ENCODE assay signal across 35 mouse cellular contexts in genomic region chr4:65163698-65164097, GRCm38 (mm10). TPM values are rescaled to one million over a fixed set of nuclear protein-coding genes. Genes with fewer than 3 reads are reported as not detected.
"Had no signal": no experiment of that assay in that cellular context is flagged by ENCODE, and none has a peak within 500 bp of the region (broad histone marks: within the 10 kb centered on the region; RNA-seq: fewer than 3 reads in every experiment).

No protein-coding gene starts in this region.

- H3K4me1 ChIP-seq: hindbrain, embryonic 10.5 days; hindbrain, embryonic 12.5 days; hindbrain, embryonic 13.5 days; hindbrain, embryonic 15.5 days; intestine, embryonic 15.5 days had no signal

- H3K9me3 ChIP-seq: heart, embryonic 10.5 days; heart, embryonic 12.5 days; heart, embryonic 13.5 days; heart, embryonic 15.5 days; hindbrain, embryonic 10.5 days; hindbrain, embryonic 12.5 days; hindbrain, embryonic 13.5 days; hindbrain, embryonic 15.5 days; intestine, embryonic 15.5 days; kidney, embryonic 15.5 days had no signal

- H3K9ac ChIP-seq: heart, embryonic 12.5 days; heart, embryonic 13.5 days; heart, embryonic 15.5 days; hindbrain, embryonic 12.5 days; hindbrain, embryonic 13.5 days; hindbrain, embryonic 14.5 days; hindbrain, embryonic 15.5 days; intestine, embryonic 15.5 days; kidney, embryonic 15.5 days had no signal

- H3K27ac ChIP-seq: heart, adult 2 months; heart, embryonic 10.5 days; heart, embryonic 13.5 days; heart, embryonic 15.5 days; hindbrain, embryonic 10.5 days; hindbrain, embryonic 12.5 days; hindbrain, embryonic 13.5 days; hindbrain, embryonic 14.5 days; hindbrain, embryonic 15.5 days; hindbrain, postnatal 0 days; intestine, embryonic 15.5 days; kidney, embryonic 15.5 days; kidney, postnatal 0 days; layer of hippocampus, adult 2 months had no signal

- H3K4me2 ChIP-seq: heart, embryonic 11.5 days; heart, embryonic 12.5 days; heart, embryonic 13.5 days; heart, embryonic 15.5 days; hindbrain, embryonic 12.5 days; hindbrain, embryonic 13.5 days; hindbrain, embryonic 14.5 days; hindbrain, embryonic 15.5 days; intestine, embryonic 15.5 days; kidney, embryonic 15.5 days had no signal

- DNase-seq: heart, adult 2 months; heart, postnatal 10 days; heart, postnatal 14 days; heart, postnatal 36 days; heart, postnatal 4 days; kidney, adult 11 months; kidney, adult 18-20 months; kidney, adult 2 months; kidney, adult 8-10 months; kidney, adult 9 months; kidney, postnatal 10 days; kidney, postnatal 14 days; kidney, postnatal 25 days; kidney, postnatal 36 days; kidney, postnatal 4 days; layer of hippocampus, adult 9-11 months had no signal

- H3K27me3 ChIP-seq: heart, embryonic 12.5 days; heart, embryonic 13.5 days; heart, embryonic 15.5 days; hindbrain, embryonic 12.5 days; hindbrain, embryonic 13.5 days; hindbrain, embryonic 15.5 days; intestine, embryonic 15.5 days; kidney, embryonic 15.5 days had no signal

- ATAC-seq: hindbrain, embryonic 16.5 days; hindbrain, postnatal 0 days; inflammation-experienced regulatory T-cells, adult 6 months; intestine, embryonic 15.5 days; intestine, embryonic 16.5 days; intestine, postnatal 0 days had no signal

- H3K36me3 ChIP-seq: heart, embryonic 10.5 days; heart, embryonic 12.5 days; heart, embryonic 13.5 days; heart, embryonic 15.5 days; hindbrain, embryonic 10.5 days; hindbrain, embryonic 12.5 days; hindbrain, embryonic 13.5 days; hindbrain, embryonic 15.5 days; intestine, embryonic 15.5 days; kidney, embryonic 15.5 days had no signal

- H3K4me3 ChIP-seq: heart, adult 2 months; heart, embryonic 10.5 days; heart, embryonic 12.5 days; heart, embryonic 13.5 days; heart, embryonic 15.5 days; hindbrain, embryonic 10.5 days; hindbrain, embryonic 12.5 days; hindbrain, embryonic 13.5 days; hindbrain, embryonic 15.5 days; intestine, embryonic 15.5 days; kidney, embryonic 15.5 days; layer of hippocampus, adult 2 months had no signal

RNA-seq across cellular contexts. Expression of gene Pappa, which starts 39.7 kb away (rescaled TPM):
- polyA plus RNA-seq: inflammation-experienced regulatory T-cells, adult 6 months had no signal
